Comparison of ENCODE assay signal across 23 mouse cellular contexts in genomic region chr4:149975291-149975690, GRCm38 (mm10). TPM values are rescaled to one million over a fixed set of nuclear protein-coding genes. Genes with fewer than 3 reads are reported as not detected.
DNase-seq lines count a peak whose midpoint lies in the region; ATAC-seq and TF ChIP-seq lines count a peak whose summit lies in the region.
"Had no signal": no experiment of that assay in that cellular context is flagged by ENCODE, and none has a peak within 500 bp of the region (broad histone marks: within the 10 kb centered on the region; RNA-seq: fewer than 3 reads in every experiment).

No protein-coding gene starts in this region.

- no peaks in the 10 kb centered on the region for H3K27me3 ChIP-seq in midbrain, embryonic 14.5 days (ENCODE audit: control insufficient read depth, insufficient read depth, low read length)
- H3K27me3 ChIP-seq: limb, embryonic 13.5 days; liver, embryonic 15.5 days had no signal

- no peak for ATAC-seq in midbrain, embryonic 14.5 days (ENCODE audit: low FRiP score, low TSS enrichment)
- ATAC-seq: activated CD4-positive, CD25-positive, alpha-beta regulatory T cell, adult 4 months; hindbrain, postnatal 0 days; intestine, embryonic 16.5 days; midbrain, embryonic 16.5 days had no signal

- H3K4me1 ChIP-seq in midbrain, embryonic 14.5 days (ENCODE audit: control insufficient read depth, insufficient read depth, low read length) = 0 out of 2 replicates have a peak, but pooled peaks cover 3% of the 10 kb centered on the region

- no peak overlapping the region for H3K4me2 ChIP-seq in midbrain, embryonic 14.5 days (ENCODE audit: low read length)
- H3K4me2 ChIP-seq: heart, embryonic 11.5 days; limb, embryonic 13.5 days; liver, embryonic 15.5 days had no signal

- H3K9me3 ChIP-seq in midbrain, embryonic 14.5 days (ENCODE audit: control insufficient read depth, low read length) = no peaks in the 10 kb centered on the region
- H3K9me3 ChIP-seq: limb, embryonic 13.5 days; liver, embryonic 15.5 days had no signal

- H3K79me2 ChIP-seq in macrophage (ENCODE audit: inconsistent target) = no peaks in the 10 kb centered on the region

- 65% methylated on average over 8 of the region's 8 CpGs for WGBS in macrophage (ENCODE audit: missing documents)
- 82% methylated on average over 8 of the region's 8 CpGs for WGBS in midbrain, embryonic 14.5 days

- no peak for DNase-seq in gastrocnemius, adult 2 months
- no peak for DNase-seq in gastrocnemius, postnatal 14 days
- peak; percentile 36 for DNase-seq in 416B (ENCODE audit: low read depth)
- peak; percentile 48 for DNase-seq in adrenal gland, postnatal 14 days
- DNase-seq in midbrain, embryonic 14.5 days = no peak
- DNase-seq in urinary bladder, adult 18-20 months (ENCODE audit: low spot score in 2 of 2) = no peak
- DNase-seq: B cell, adult 2 months; cerebellum, adult 11-12 months; cerebellum, postnatal 10 days; heart, adult 11 months; heart, postnatal 10 days; kidney, adult 9 months; lung, postnatal 4 days; thymus, adult 18-20 months; thymus, postnatal 36 days had no signal

- intact Hi-C loops in gastrocnemius, adult 2 months (cut with DNase I) = no loop called here
- intact Hi-C loops in gastrocnemius, postnatal 14 days (cut with DNase I; ENCODE audit: low total_unique reads) = no loop called here

- H3K4me3 ChIP-seq in gastrocnemius, adult 2 months = no peak overlapping the region
- no peak overlapping the region for H3K4me3 ChIP-seq in macrophage (ENCODE audit: inconsistent target)
- no peak overlapping the region for H3K4me3 ChIP-seq in midbrain, embryonic 14.5 days (replicated peaks; ENCODE audit: low read depth, low read length)
- H3K4me3 ChIP-seq: limb, embryonic 13.5 days; liver, embryonic 15.5 days had no signal

- no peak for TF ChIP-seq CTCF in gastrocnemius, adult 2 months (IDR thresholded peaks at IDR 0.05)

- no peak overlapping the region for H3K9ac ChIP-seq in midbrain, embryonic 14.5 days (replicated peaks; ENCODE audit: low read length)
- H3K9ac ChIP-seq: limb, embryonic 13.5 days; liver, embryonic 15.5 days had no signal

- H3K27ac ChIP-seq in gastrocnemius, adult 2 months = peak overlapping the region; percentile 58
- H3K27ac ChIP-seq in macrophage = peak overlapping the region; percentile 24; the same call in 1 of the 2 replicates
- no peak overlapping the region for H3K27ac ChIP-seq in midbrain, embryonic 14.5 days (replicated peaks; ENCODE audit: low read depth, low read length)
- H3K27ac ChIP-seq: hindbrain, postnatal 0 days; limb, embryonic 13.5 days; liver, embryonic 15.5 days had no signal

- H3K36me3 ChIP-seq in macrophage (ENCODE audit: inconsistent target) = no peaks in the 10 kb centered on the region
- H3K36me3 ChIP-seq in midbrain, embryonic 14.5 days (ENCODE audit: control insufficient read depth, insufficient read depth, low read length) = no peaks in the 10 kb centered on the region
- H3K36me3 ChIP-seq: limb, embryonic 13.5 days; liver, embryonic 15.5 days had no signal

RNA-seq across cellular contexts. Expression of gene Spsb1, which starts 20.4 kb away (rescaled TPM):
- 10 to 100 TPM in 1 of 2 experiments, 1 to 10 TPM in 1; 5.5 to 16.1 TPM for total RNA-seq in gastrocnemius, adult 2 months (2021)
- 10 to 100 TPM; 12.9 to 20.1 TPM for total RNA-seq in gastrocnemius, postnatal 14 days (2021)
- total RNA-seq in adrenal gland, postnatal 14 days (2021) = 24.7 and 29.6 TPM in 2 replicates
- total RNA-seq in macrophage (2018; cell fraction: chromatin; rRNA removed) = 100 to 1,000 TPM in 1 of 26 experiments, 10 to 100 TPM in 2, 1 to 10 TPM in 12, under 1 TPM in 9, not detected in 2; 0.40 to 117 (median 1.9) TPM
- 10 to 100 TPM in 1 of 26 experiments, 1 to 10 TPM in 1, under 1 TPM in 24; 0.14 to 13.2 (median 0.43) TPM for total RNA-seq in macrophage (2018; cell fraction: cytosol; rRNA removed)
- total RNA-seq in macrophage (2018; cell fraction: nucleus; rRNA removed) = 10 to 100 TPM in 2 of 26 experiments, 1 to 10 TPM in 8, under 1 TPM in 11, not detected in 5; 0.17 to 64.0 (median 0.77) TPM
- polyA plus RNA-seq in macrophage (2018) = 0.23 to 1.8 TPM (median 1.5 TPM) in 3 replicates
- 3.3 and 4.2 TPM in 2 replicates for polyA plus RNA-seq in midbrain, embryonic 14.5 days (2014; fragmentation: Nextera tagmentation; extraction: Ambion mirVana)

RNA-seq across cellular contexts. Expression of gene H6pd, which starts 33.5 kb away (rescaled TPM):
- total RNA-seq in gastrocnemius, adult 2 months (2021) = 100 to 1,000 TPM in 1 of 2 experiments, 10 to 100 TPM in 1; 41.6 to 104 TPM
- total RNA-seq in gastrocnemius, postnatal 14 days (2021) = 10 to 100 TPM; 48.5 to 62.8 TPM
- 115 and 132 TPM in 2 replicates for total RNA-seq in adrenal gland, postnatal 14 days (2021)
- total RNA-seq in macrophage (2018; cell fraction: chromatin; rRNA removed) = 10 to 100 TPM in 10 of 26 experiments, 1 to 10 TPM in 16; 1.4 to 23.8 (median 6.3) TPM
- 10 to 100 TPM; 11.4 to 32.2 (median 18.9) TPM for total RNA-seq in macrophage (2018; cell fraction: cytosol; rRNA removed)
- 10 to 100 TPM in 25 of 26 experiments, 1 to 10 TPM in 1; 7.6 to 43.4 (median 25.0) TPM for total RNA-seq in macrophage (2018; cell fraction: nucleus; rRNA removed)
- 19.3 to 30.3 TPM (median 22.0 TPM) in 3 replicates for polyA plus RNA-seq in macrophage (2018)
- polyA plus RNA-seq in midbrain, embryonic 14.5 days (2014; fragmentation: Nextera tagmentation; extraction: Ambion mirVana) = 1.5 and 1.7 TPM in 2 replicates

Comparison
In these comparisons a context has a peak if more than half of its experiments do, and no peak if none do; other contexts are left out.
1. DNase-seq: peak in 416B (single experiment) and adrenal gland, postnatal 14 days (single experiment); none in gastrocnemius, adult 2 months (single experiment), gastrocnemius, postnatal 14 days (single experiment), midbrain, embryonic 14.5 days (single experiment) and urinary bladder, adult 18-20 months (0 of 2).